Mouse (Mus musculus) ES-Bruce4 (cell line): ENCODE results near the gene Chst4.

Source experiments
- CTCF ChIP-seq: IDR thresholded peaks from one replicate; pipeline ENCODE4 v1.8.1; 2011; ENCODE audit warnings: low read depth, low read length
- POLR2A ChIP-seq: IDR thresholded peaks from one replicate; pipeline ENCODE4 v1.8.1; 2011; ENCODE audit warnings: low read length; ENCODE audit not compliant: insufficient read depth

GRCm38 (mm10) chr8:109999974-110000373, 39.6 kb downstream of the Chst4 start:
- TF ChIP-seq POLR2A (no peak), CTCF (no peak)
